Mouse (Mus musculus) hindbrain, embryonic 14.5 days (tissue): ENCODE results near the gene Lrg1. TPM values are rescaled to one million over a fixed set of nuclear protein-coding genes. Genes with fewer than 3 reads are reported as not detected.
A peak's percentile ranks its signal among the peaks of the same experiment; 100 is the strongest.

Source experiments
- ATAC-seq: fragments of 200-750 bp; cut with Nextera tagmentation; 2 replicates; pipeline ENCODE4 v1.8.0; 2017; ENCODE audit warnings: moderate number of reproducible peaks, mild to moderate bottlenecking, moderate TSS enrichment, moderate library complexity; ENCODE audit not compliant: low FRiP score
- DNase-seq: peaks from one replicate; pipeline ENCODE4 v3.0.0-alpha.2; 2015; ENCODE audit warnings: low spot score
- H3K27ac ChIP-seq: fragments of 300-500 bp; sonication (generic); 2 replicates; pipeline ENCODE4 v1.5.1; 2014; ENCODE audit warnings: mild to moderate bottlenecking, moderate library complexity
- H3K27me3 ChIP-seq: fragments of 300-500 bp; sonication (generic); 2 replicates; pipeline ENCODE4 v1.6.1; 2014; ENCODE audit warnings: mild to moderate bottlenecking, low read length, mixed read lengths; ENCODE audit not compliant: control insufficient read depth, insufficient read depth
- H3K36me3 ChIP-seq: fragments of 300-500 bp; sonication (generic); replicated peaks from 2 replicates; pipeline ENCODE4 v1.6.1; 2014; ENCODE audit not compliant: control insufficient read depth, insufficient read depth
- H3K4me1 ChIP-seq: fragments of 300-500 bp; sonication (generic); replicated peaks from 2 replicates; pipeline ENCODE4 v1.6.1; 2014; ENCODE audit warnings: antibody characterized with exemption, low read length, mixed read lengths; ENCODE audit not compliant: control insufficient read depth, insufficient read depth
- H3K4me2 ChIP-seq: fragments of 300-500 bp; sonication (generic); replicated peaks from 2 replicates; pipeline ENCODE4 v1.6.1; 2014; ENCODE audit warnings: mild to moderate bottlenecking, moderate library complexity
- H3K4me3 ChIP-seq: fragments of 300-500 bp; sonication (generic); replicated peaks from 2 replicates; pipeline ENCODE4 v1.5.1; 2014; ENCODE audit warnings: mild to moderate bottlenecking, low read length
- H3K9ac ChIP-seq: fragments of 300-500 bp; sonication (generic); 2 replicates; pipeline ENCODE4 v1.6.1; 2014
- H3K9me3 ChIP-seq: fragments of 300-500 bp; sonication (generic); 2 replicates; pipeline ENCODE4 v1.6.1; 2016; ENCODE audit warnings: low read length; ENCODE audit not compliant: control insufficient read depth
- WGBS: fragments of 180-500 bp; shearing (Covaris S2); extraction: QIAGEN DNeasy Blood & Tissue Kit; methylation state at CpG from one replicate; pipeline ENCODE4 v1.1.7; 2014; 5-methylcytosine and 5-hydroxymethylcytosine counted together
- polyA plus RNA-seq: library from polyadenylated mRNA; unstranded; fragments of >200 nt; fragmentation: Nextera tagmentation; extraction: Ambion mirVana; gene quantifications from 2 replicates; pipeline ENCODE4 v1.2.1, GENCODE M21; 2014

The Lrg1 gene
- polyA plus RNA-seq, 1 experiment from 2014 or later = 0.19 TPM

- DNase-seq = peak; percentile 79
- peak within 1 kb of the TSS; percentile 79 for H3K4me2 ChIP-seq
- ATAC-seq = peak; percentile 49
- peak within 1 kb of the TSS; percentile 87 for H3K9ac ChIP-seq
- 1% methylated on average over 76 of the region's 79 CpGs for WGBS
- H3K4me3 ChIP-seq = peak within 1 kb of the TSS; percentile 85
- no peaks in the 10 kb centered on the region for H3K9me3 ChIP-seq
- H3K36me3 ChIP-seq = no peaks in the 10 kb centered on the region
- H3K4me1 ChIP-seq = peaks cover 17% of the 10 kb centered on the region
- peak within 1 kb of the TSS; percentile 78 for H3K27ac ChIP-seq
- no peaks in the 10 kb centered on the region for H3K27me3 ChIP-seq
Measured at GRCm38 (mm10) chr17:56139858-56140595, 18.2 kb upstream of the Lrg1 start, which contains the start of gene Sema6b. TSS of gene Sema6b (minus strand) at chr17:56140343.

GRCm38 (mm10) chr17:56139355-56139754, 17.6 kb upstream of the Lrg1 start:
- no peaks in the 10 kb centered on the region for H3K36me3 ChIP-seq
- H3K27ac ChIP-seq = peak overlapping the region; percentile 78
- peak overlapping the region; percentile 79 for H3K4me2 ChIP-seq
- 5% methylated on average over 20 of the region's 21 CpGs for WGBS
- no peaks in the 10 kb centered on the region for H3K9me3 ChIP-seq
- H3K4me1 ChIP-seq = peaks cover 18% of the 10 kb centered on the region
- peak overlapping the region; percentile 85 for H3K4me3 ChIP-seq
- H3K9ac ChIP-seq = peak overlapping the region; percentile 87
- DNase-seq = no peak
- peak; percentile 19 for ATAC-seq
- H3K27me3 ChIP-seq = no peaks in the 10 kb centered on the region

- H3K27me3 ChIP-seq = no peaks in the 10 kb centered on the region
- peak overlapping the region; percentile 87 for H3K9ac ChIP-seq
- H3K4me1 ChIP-seq = peaks cover 21% of the 10 kb centered on the region
- DNase-seq (no peak), ATAC-seq (no peak)
- no peaks in the 10 kb centered on the region for H3K36me3 ChIP-seq
- 17% methylated on average over 25 of the region's 25 CpGs for WGBS
- H3K9me3 ChIP-seq = no peaks in the 10 kb centered on the region
- peak overlapping the region; percentile 85 for H3K4me3 ChIP-seq
- H3K27ac ChIP-seq = no peak overlapping the region
- H3K4me2 ChIP-seq = peak overlapping the region; percentile 79
Measured at GRCm38 (mm10) chr17:56137839-56138613, 16.2 kb upstream of the Lrg1 start.

GRCm38 (mm10) chr17:56136558-56136957, 14.8 kb upstream of the Lrg1 start:
- Histone ChIP-seq H3K27me3 (no peaks in the 10 kb centered on the region), H3K9ac (no peak overlapping the region), H3K4me3 (no peak overlapping the region), H3K4me2 (no peak overlapping the region), H3K9me3 (no peaks in the 10 kb centered on the region), H3K4me1 (peaks cover 15% of the 10 kb centered on the region), H3K27ac (no peak overlapping the region), H3K36me3 (peaks cover 3% of the 10 kb centered on the region; the same call in 1 of the 2 replicates)
- DNase-seq = no peak
- ATAC-seq = no peak
- WGBS = 89% methylated on average over 7 of the region's 7 CpGs

GRCm38 (mm10) chr17:56134463-56134971, 12.7 kb upstream of the Lrg1 start:
- Histone ChIP-seq H3K4me3 (0 out of 2 replicates have a peak overlapping the region, but pooled peaks have one; percentile 1), H3K27me3 (no peaks in the 10 kb centered on the region), H3K9ac (0 out of 2 replicates have a peak overlapping the region, but pooled peaks have one; percentile 17), H3K36me3 (peaks cover 22% of the 10 kb centered on the region), H3K4me2 (peak overlapping the region; percentile 37), H3K9me3 (no peaks in the 10 kb centered on the region), H3K4me1 (peaks cover 15% of the 10 kb centered on the region), H3K27ac (no peak overlapping the region)
- no peak for ATAC-seq
- 4% methylated on average over 27 of the region's 27 CpGs for WGBS
- peak; percentile 43 for DNase-seq

GRCm38 (mm10) chr17:56133457-56134363, 11.9 kb upstream of the Lrg1 start:
- no peaks in the 10 kb centered on the region for H3K9me3 ChIP-seq
- H3K4me1 ChIP-seq = peaks cover 12% of the 10 kb centered on the region
- no peak for DNase-seq
- H3K27ac ChIP-seq = peak overlapping the region; percentile 38; the same call in 1 of the 2 replicates
- no peaks in the 10 kb centered on the region for H3K27me3 ChIP-seq
- ATAC-seq = 0 out of 2 replicates have a peak, but pooled peaks have one; percentile 19
- H3K4me2 ChIP-seq = peak overlapping the region; percentile 37
- 22% methylated on average over 18 of the region's 21 CpGs for WGBS
- 0 out of 2 replicates have a peak overlapping the region, but pooled peaks have one; percentile 1 for H3K4me3 ChIP-seq
- peaks cover 30% of the 10 kb centered on the region for H3K36me3 ChIP-seq
- 0 out of 2 replicates have a peak overlapping the region, but pooled peaks have one; percentile 17 for H3K9ac ChIP-seq

GRCm38 (mm10) chr17:56132661-56133060, 10.9 kb upstream of the Lrg1 start:
- WGBS = 5% methylated on average over 14 of the region's 14 CpGs
- no peak for ATAC-seq

GRCm38 (mm10) chr17:56131814-56132213, 10.0 kb upstream of the Lrg1 start:
- Histone ChIP-seq H3K9me3 (no peaks in the 10 kb centered on the region), H3K27me3 (no peaks in the 10 kb centered on the region), H3K9ac (no peak overlapping the region), H3K4me1 (peaks cover 4% of the 10 kb centered on the region), H3K4me3 (no peak overlapping the region), H3K36me3 (peaks cover 49% of the 10 kb centered on the region), H3K4me2 (no peak overlapping the region), H3K27ac (no peak overlapping the region)
- ATAC-seq (no peak), DNase-seq (peak; percentile 69)
- 41% methylated on average over 7 of the region's 7 CpGs for WGBS

More at GRCm38 (mm10) chr17:56132661-56133060, 10.9 kb upstream of the Lrg1 start:
- H3K4me3 ChIP-seq = no peak overlapping the region
- H3K27ac ChIP-seq = no peak overlapping the region
- no peaks in the 10 kb centered on the region for H3K27me3 ChIP-seq
- no peaks in the 10 kb centered on the region for H3K9me3 ChIP-seq
- no peak overlapping the region for H3K9ac ChIP-seq
- no peak overlapping the region for H3K4me2 ChIP-seq
- DNase-seq = peak; percentile 65
- peaks cover 40% of the 10 kb centered on the region for H3K36me3 ChIP-seq
- H3K4me1 ChIP-seq = peaks cover 4% of the 10 kb centered on the region
